Mouse (Mus musculus) retina, postnatal 1 day (tissue): ENCODE data around the gene Draxin.
"Not testable (repeated sequence)": the region's sequence is repeated elsewhere in the genome, so short reads cannot be mapped to it uniquely, and the experiment has no call there.

Experiments used
- DNase-seq: peaks from one replicate; pipeline ENCODE4 v3.0.0-alpha.2; 2012

Draxin gene

GRCm38 (mm10) chr4:148052976-148053375 is 77.5 kb downstream of the Draxin start:
- no peak for DNase-seq

- no peak for DNase-seq
Observed at GRCm38 (mm10) chr4:148051886-148052285, 78.6 kb downstream of the Draxin start.

GRCm38 (mm10) chr4:148051046-148051776 is 79.3 kb downstream of the Draxin start:
- no peak for DNase-seq

GRCm38 (mm10) chr4:148050396-148050914 is 80.0 kb downstream of the Draxin start:
- DNase-seq, result not testable (repeated sequence)
